Mouse (Mus musculus) ES-E14 (cell line): ENCODE results near the gene Zc3h12a. TPM values are rescaled to one million over a fixed set of nuclear protein-coding genes. Genes with fewer than 3 reads are reported as not detected.

Source experiments
- DNase-seq: peaks from one replicate; pipeline ENCODE4 v3.0.0-alpha.2; 2013; ENCODE audit warnings: low read depth, low spot score
- H3K27ac ChIP-seq: 2 replicates; pipeline ENCODE4 v1.5.1; 2012; ENCODE audit warnings: low read depth, mild to moderate bottlenecking, low read length, moderate library complexity, mixed read lengths; ENCODE audit not compliant: poor library complexity, insufficient read depth, severe bottlenecking
- H3K36me3 ChIP-seq: 2 replicates; pipeline ENCODE4 v1.6.1; 2012; ENCODE audit warnings: mild to moderate bottlenecking, low read length, moderate library complexity, mixed read lengths; ENCODE audit not compliant: control insufficient read depth, poor library complexity, insufficient read depth, severe bottlenecking
- H3K4me1 ChIP-seq, 2 experiments: fragments of 150-350 bp in 1 of 2; sonication (generic) in 1 of 2; 2 replicates each; pipeline ENCODE4 v1.6.1; 2012; ENCODE audit warnings: low read length in 2 of 2, mild to moderate bottlenecking in 1 of 2, mixed read lengths in 1 of 2; ENCODE audit not compliant: control insufficient read depth in 2 of 2, insufficient read depth in 2 of 2, poor library complexity in 1 of 2
- H3K4me3 ChIP-seq, 2 experiments: fragments of 150-350 bp in 1 of 2; sonication (generic) in 1 of 2; 2 replicates each; pipeline ENCODE4 v1.5.1; 2012; ENCODE audit warnings: low read length in 2 of 2, low read depth in 1 of 2, mild to moderate bottlenecking in 1 of 2, mixed read lengths in 1 of 2; ENCODE audit not compliant: insufficient read depth in 1 of 2, poor library complexity in 1 of 2, severe bottlenecking in 1 of 2
- H3K9ac ChIP-seq: 2 replicates; pipeline ENCODE4 v1.6.1; 2012; ENCODE audit warnings: low read depth, mild to moderate bottlenecking, low read length, mixed read lengths; ENCODE audit not compliant: poor library complexity, insufficient read depth, severe bottlenecking
- H3K9me3 ChIP-seq: fragments of 150-350 bp; sonication (generic); 2 replicates; pipeline ENCODE4 v1.6.1; 2012; ENCODE audit warnings: low read depth, mild to moderate bottlenecking, low read length; ENCODE audit not compliant: control insufficient read depth, insufficient read depth
- CHD2 ChIP-seq: IDR thresholded peaks from 2 replicates; pipeline ENCODE4 v1.6.1; 2014; ENCODE audit warnings: mild to moderate bottlenecking, low read depth, low read length, inconsistent platforms
- HCFC1 ChIP-seq: IDR thresholded peaks from 2 replicates; pipeline ENCODE4 v1.6.1; 2012; ENCODE audit warnings: low read length, inconsistent platforms, borderline replicate concordance; ENCODE audit not compliant: insufficient read depth
- MAFK ChIP-seq: IDR thresholded peaks from 2 replicates; pipeline ENCODE4 v1.6.1; 2014; ENCODE audit warnings: mild to moderate bottlenecking, low read depth, low read length, inconsistent platforms; ENCODE audit not compliant: insufficient read depth
- ZC3H11A ChIP-seq: IDR thresholded peaks from 2 replicates; pipeline ENCODE4 v1.6.1; 2012; ENCODE audit warnings: low read depth, mild to moderate bottlenecking, inconsistent platforms, low read length, borderline replicate concordance
- ZNF384 ChIP-seq: IDR thresholded peaks from 2 replicates; pipeline ENCODE4 v1.6.1; 2012; ENCODE audit warnings: low read depth, low read length, inconsistent platforms
- in situ Hi-C, 2 experiments: fragments of 600-800 bp; cut with MboI; formaldehyde crosslinking; loops; one replicate each; pipeline ENCODE4 v1.15.1; 2025; ENCODE audit warnings: low sequenced_read_pairs in 2 of 2, inconsistent platforms in 1 of 2; ENCODE audit not compliant: unreplicated experiment in 2 of 2
- total RNA-seq: library from RNA; depleted of rRNA; stranded (reverse); fragments of 300-350 nt; gene quantifications from 2 replicates; pipeline ENCODE4 v1.2.3, GENCODE M21; 2012

Zc3h12a gene
- total RNA-seq, 1 experiment = 4.9 TPM

- DNase-seq = no peak
- no peak overlapping the region for H3K27ac ChIP-seq
- in situ Hi-C loops = no loop called here
- no peaks in the 10 kb centered on the region for H3K9me3 ChIP-seq
- TF ChIP-seq HCFC1 = no peak
- TF ChIP-seq ZNF384 = no peak
- peaks cover 22% of the 10 kb centered on the region for H3K36me3 ChIP-seq
- H3K4me3 ChIP-seq = 0 out of 4 replicates have a peak overlapping the region, but pooled peaks of 1 of the 2 experiments have one; percentile 9
- peaks cover 15 to 34% of the 10 kb centered on the region in 2 experiments; a peak in 3 of 4 replicates for H3K4me1 ChIP-seq
- no peak overlapping the region for H3K9ac ChIP-seq
Observed at GRCm38 (mm10) chr4:125123279-125123671, 4.4 kb downstream of the Zc3h12a start.

- Histone ChIP-seq H3K36me3 (peaks cover 22% of the 10 kb centered on the region), H3K4me1 (peaks cover 15 to 34% of the 10 kb centered on the region in 2 experiments; a peak in 3 of 4 replicates), H3K27ac (no peak overlapping the region), H3K4me3 (peak overlapping the region in 1 of 2 experiments; percentile 19; a peak in 1 of 4 replicates), H3K9me3 (no peaks in the 10 kb centered on the region), H3K9ac (no peak overlapping the region)
- TF ChIP-seq ZC3H11A = no peak
- TF ChIP-seq HCFC1 = no peak
- TF ChIP-seq ZNF384 = no peak
- no peak for TF ChIP-seq CHD2
- TF ChIP-seq MAFK = no peak
- DNase-seq = no peak
- in situ Hi-C loops = no loop called here
Observed at GRCm38 (mm10) chr4:125122431-125123278, 5.0 kb downstream of the Zc3h12a start.

- in situ Hi-C loops = no loop called here
- no peak for DNase-seq
- Histone ChIP-seq H3K4me1 (peaks cover 15 to 34% of the 10 kb centered on the region in 2 experiments; a peak in 3 of 4 replicates), H3K36me3 (peaks cover 22% of the 10 kb centered on the region), H3K9me3 (no peaks in the 10 kb centered on the region), H3K9ac (no peak overlapping the region), H3K27ac (no peak overlapping the region), H3K4me3 (no peak overlapping the region)
- no peak for TF ChIP-seq MAFK
- TF ChIP-seq ZNF384 = no peak
- no peak for TF ChIP-seq HCFC1
- no peak for TF ChIP-seq ZC3H11A
- no peak for TF ChIP-seq CHD2
Observed at GRCm38 (mm10) chr4:125119721-125120120, 7.9 kb downstream of the Zc3h12a start.

GRCm38 (mm10) chr4:125119070-125119469, 8.6 kb downstream of the Zc3h12a start:
- in situ Hi-C loops = no loop called here
- peaks cover 22% of the 10 kb centered on the region for H3K36me3 ChIP-seq
- H3K27ac ChIP-seq = no peak overlapping the region
- H3K4me3 ChIP-seq = no peak overlapping the region
- no peak for DNase-seq
- H3K4me1 ChIP-seq = peaks cover 12 to 29% of the 10 kb centered on the region in 2 experiments; a peak in 3 of 4 replicates
- TF ChIP-seq ZC3H11A = no peak
- no peak for TF ChIP-seq HCFC1
- no peak for TF ChIP-seq ZNF384
- TF ChIP-seq MAFK = no peak
- no peak for TF ChIP-seq CHD2
- H3K9me3 ChIP-seq = no peaks in the 10 kb centered on the region
- H3K9ac ChIP-seq = no peak overlapping the region
